Mouse (Mus musculus) hindbrain, embryonic 13.5 days (tissue): ENCODE measurements around the gene Wdcp. TPM values are rescaled to one million over a fixed set of nuclear protein-coding genes. Genes with fewer than 3 reads are reported as not detected.

ENCODE experiments used
- ATAC-seq: fragments of 200-750 bp; cut with Nextera tagmentation; 2 replicates; pipeline ENCODE4 v1.8.0; 2017; ENCODE audit warnings: moderate TSS enrichment; ENCODE audit not compliant: low FRiP score
- H3K27ac ChIP-seq: fragments of 300-500 bp; sonication (generic); 2 replicates; pipeline ENCODE4 v1.5.1; 2015; ENCODE audit warnings: inconsistent platforms, mild to moderate bottlenecking, moderate library complexity
- H3K27me3 ChIP-seq: fragments of 300-500 bp; sonication (generic); 2 replicates; pipeline ENCODE4 v1.6.1; 2015; ENCODE audit warnings: mild to moderate bottlenecking, inconsistent platforms
- H3K36me3 ChIP-seq: fragments of 300-500 bp; sonication (generic); 2 replicates; pipeline ENCODE4 v1.6.1; 2015; ENCODE audit warnings: mild to moderate bottlenecking, inconsistent platforms
- H3K4me1 ChIP-seq: fragments of 300-500 bp; sonication (generic); replicated peaks from 2 replicates; pipeline ENCODE4 v1.6.1; 2015; ENCODE audit warnings: inconsistent platforms
- H3K4me2 ChIP-seq: fragments of 300-500 bp; sonication (generic); 2 replicates; pipeline ENCODE4 v1.6.1; 2015; ENCODE audit warnings: inconsistent platforms, mild to moderate bottlenecking, moderate library complexity
- H3K4me3 ChIP-seq: fragments of 300-500 bp; sonication (generic); 2 replicates; pipeline ENCODE4 v1.5.1; 2015; ENCODE audit warnings: mild to moderate bottlenecking, inconsistent platforms
- H3K9ac ChIP-seq: fragments of 300-500 bp; sonication (generic); 2 replicates; pipeline ENCODE4 v1.6.1; 2015; ENCODE audit warnings: mild to moderate bottlenecking, inconsistent platforms
- H3K9me3 ChIP-seq: fragments of 300-500 bp; sonication (generic); 2 replicates; pipeline ENCODE4 v1.6.1; 2016; ENCODE audit warnings: inconsistent platforms
- WGBS: fragments of 180-500 bp; shearing (Covaris S2); methylation state at CpG from one replicate; pipeline ENCODE4 v1.1.7; 2015; 5-methylcytosine and 5-hydroxymethylcytosine counted together
- polyA plus RNA-seq: library from polyadenylated mRNA; unstranded; fragments of >200 nt; fragmentation: Nextera tagmentation; extraction: Ambion mirVana; gene quantifications from 2 replicates; pipeline ENCODE4 v1.2.1, GENCODE M21; 2015

Gene Wdcp
- polyA plus RNA-seq, 1 experiment from 2014 or later = 16.8 TPM

DNA sequence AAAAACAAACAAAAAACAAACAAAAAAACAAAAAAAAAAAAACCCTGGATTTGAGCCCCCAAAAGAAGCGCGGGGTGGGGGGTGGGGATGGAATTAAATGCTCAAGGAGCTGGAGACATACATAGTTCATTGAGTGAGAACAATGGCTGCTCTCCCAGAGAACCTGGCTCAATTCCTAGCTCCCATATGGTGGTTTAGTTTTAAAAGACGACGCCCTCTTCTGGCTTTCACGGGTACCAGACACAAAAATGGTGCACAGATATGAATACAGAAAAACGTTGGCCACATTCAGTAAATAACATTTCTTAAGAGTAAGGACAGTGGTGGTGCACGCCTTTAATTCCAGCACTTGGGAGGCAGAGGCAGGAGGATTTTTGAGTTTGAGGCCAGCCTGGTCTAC lies 62.8 kb downstream of the Wdcp start:
- 85% methylated on average over 7 of the region's 7 CpGs for WGBS
- peak overlapping the region; percentile 64 for H3K4me2 ChIP-seq
- H3K4me3 ChIP-seq = peak overlapping the region; percentile 78; the same call in 1 of the 2 replicates

DNA sequence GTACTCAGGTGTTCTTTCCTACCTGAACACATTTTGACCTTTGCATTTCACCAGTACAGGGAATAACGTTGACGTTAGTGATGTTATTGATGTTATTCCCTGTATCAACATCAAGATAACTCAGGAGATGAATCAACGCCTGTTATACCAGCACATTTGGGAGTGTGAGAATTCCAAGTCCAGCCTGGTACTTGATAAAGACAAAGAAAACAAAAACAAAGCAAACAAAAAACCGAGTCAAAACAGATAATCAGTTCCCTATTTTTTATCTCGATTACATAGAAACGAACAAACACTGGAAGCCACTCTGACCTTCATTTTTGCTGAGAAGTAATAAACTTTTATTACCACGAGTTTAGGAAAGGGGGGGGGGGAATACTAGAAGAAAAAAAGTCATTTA lies 63.4 kb downstream of the Wdcp start:
- Histone ChIP-seq H3K9ac (peak overlapping the region; percentile 88), H3K4me1 (peaks cover 7% of the 10 kb centered on the region), H3K27me3 (no peaks in the 10 kb centered on the region), H3K27ac (peak overlapping the region; percentile 88), H3K4me2 (peak overlapping the region; percentile 64), H3K36me3 (peaks cover 5% of the 10 kb centered on the region; the same call in 1 of the 2 replicates), H3K4me3 (peak overlapping the region; percentile 78), H3K9me3 (no peaks in the 10 kb centered on the region)
- WGBS = 65% methylated on average over 7 of the region's 7 CpGs
- ATAC-seq = no peak

More for the DNA sequence above, 62.8 kb downstream of the Wdcp start:
- Histone ChIP-seq H3K9ac (no peak overlapping the region), H3K27ac (no peak overlapping the region), H3K36me3 (peaks cover 8% of the 10 kb centered on the region; the same call in 1 of the 2 replicates), H3K9me3 (no peaks in the 10 kb centered on the region), H3K27me3 (no peaks in the 10 kb centered on the region), H3K4me1 (peaks cover 7% of the 10 kb centered on the region)
- no peak for ATAC-seq

DNA sequence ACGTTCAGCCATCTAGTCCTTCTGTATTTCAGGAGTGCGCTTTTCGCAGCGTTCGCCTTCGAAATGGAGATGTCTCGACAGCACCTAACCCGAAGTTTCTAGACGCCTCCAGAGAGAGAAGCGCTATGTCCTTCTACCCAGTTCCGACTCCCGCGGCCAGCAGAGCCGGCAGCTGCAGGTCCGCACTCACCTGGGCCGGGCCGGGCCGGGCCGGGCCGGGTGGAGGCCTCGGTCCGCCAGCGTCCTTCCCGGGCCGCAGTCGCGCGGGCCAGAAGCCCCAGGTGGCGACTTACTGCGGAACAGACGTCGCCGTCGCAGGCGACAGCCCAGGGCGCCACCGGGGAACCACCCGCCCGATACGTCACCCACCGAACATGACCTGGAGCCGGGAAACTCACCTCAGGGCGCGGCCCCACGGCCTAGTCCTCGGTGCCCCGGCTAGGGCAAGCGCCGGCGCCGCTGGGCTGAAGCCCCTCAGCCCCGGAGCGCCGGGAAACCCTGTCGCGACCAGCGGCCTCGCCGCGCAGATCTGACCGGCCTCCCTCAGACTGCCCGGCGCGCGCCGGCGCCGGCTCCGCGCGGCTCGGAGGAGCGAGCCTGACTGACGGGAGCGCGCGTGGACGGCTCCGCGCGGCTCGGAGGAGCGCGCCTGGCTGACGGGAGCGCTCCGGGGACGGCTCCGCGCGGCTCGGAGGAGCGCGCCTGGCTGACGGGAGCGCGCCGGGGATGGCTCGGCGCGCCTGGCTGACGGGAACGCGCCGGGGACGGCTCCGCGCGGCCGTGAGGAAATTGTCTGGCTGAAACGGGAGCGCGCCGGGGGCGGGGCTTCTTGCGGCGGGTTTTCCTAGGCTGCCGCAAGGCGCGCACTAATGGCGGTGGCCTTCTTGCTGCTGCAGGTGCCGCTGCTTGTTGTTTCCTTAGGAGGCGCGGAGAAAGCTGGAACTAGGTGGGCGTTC lies 64.1 kb downstream of the Wdcp start, which contains the start of gene Ubxn2a:
TSS of gene Ubxn2a (minus strand) at position 755 of the 956 bp plus-strand sequence.
- H3K27me3 ChIP-seq = no peaks in the 10 kb centered on the region
- peak within 1 kb of the TSS; percentile 64 for H3K4me2 ChIP-seq
- WGBS = under 1% methylated on average over 114 of the region's 125 CpGs

DNA sequence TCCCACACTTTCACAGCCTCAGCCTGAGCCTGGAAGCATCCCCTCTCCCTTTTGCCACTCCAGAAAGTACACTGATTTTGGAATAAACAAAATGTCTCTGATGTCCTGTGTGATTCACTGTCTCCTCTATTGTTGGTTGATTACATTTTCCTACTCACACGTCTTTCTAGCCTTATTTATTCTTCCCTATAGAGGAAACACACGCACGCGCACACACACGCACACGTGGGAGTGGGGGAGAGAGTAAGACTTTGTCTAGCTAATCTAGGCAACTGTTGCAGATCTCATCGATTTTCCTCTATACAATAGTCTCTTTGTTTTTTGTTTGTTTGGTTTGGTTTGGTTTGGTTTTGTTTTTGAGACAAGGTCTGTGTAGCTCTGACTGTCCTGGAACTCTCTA lies 65.3 kb downstream of the Wdcp start:
- Histone ChIP-seq H3K9ac (no peak overlapping the region), H3K9me3 (no peaks in the 10 kb centered on the region), H3K4me2 (no peak overlapping the region; the same call in 1 of the 2 replicates), H3K27me3 (no peaks in the 10 kb centered on the region), H3K27ac (no peak overlapping the region), H3K36me3 (no peaks in the 10 kb centered on the region), H3K4me3 (peak overlapping the region; percentile 78; the same call in 1 of the 2 replicates), H3K4me1 (peaks cover 7% of the 10 kb centered on the region)
- ATAC-seq = no peak
- WGBS = 90% methylated on average over 7 of the region's 7 CpGs

More for the DNA sequence above, 64.1 kb downstream of the Wdcp start, which contains the start of gene Ubxn2a:
- peak; percentile 95 for ATAC-seq
- H3K4me1 ChIP-seq = peaks cover 7% of the 10 kb centered on the region
- H3K9me3 ChIP-seq = no peaks in the 10 kb centered on the region
- peak within 1 kb of the TSS; percentile 88 for H3K9ac ChIP-seq
- H3K4me3 ChIP-seq = peak within 1 kb of the TSS; percentile 78
- H3K27ac ChIP-seq = peak within 1 kb of the TSS; percentile 88
- H3K36me3 ChIP-seq = peaks cover 5% of the 10 kb centered on the region; the same call in 1 of the 2 replicates

Other genes with a start within 250 kb of the Wdcp start
- gene Fam228a, start 104.9 kb upstream of the Wdcp start, polyA plus RNA-seq = 0.75 and 1.1 TPM in 2 replicates
- 12.0 and 12.1 TPM in 2 replicates for gene Pfn4, start 74.3 kb upstream of the Wdcp start, polyA plus RNA-seq
- gene Fam228b, start 74.0 kb upstream of the Wdcp start, polyA plus RNA-seq = 3.4 and 5.2 TPM in 2 replicates
- gene Sf3b6, start 25.8 kb upstream of the Wdcp start, polyA plus RNA-seq = 273 and 274 TPM in 2 replicates
- 38.3 and 38.8 TPM in 2 replicates for gene Fkbp1b, start 1.7 kb upstream of the Wdcp start, polyA plus RNA-seq
- 2.6 and 2.8 TPM in 2 replicates for gene Mfsd2b, start 31.1 kb downstream of the Wdcp start, polyA plus RNA-seq
- gene Ubxn2a, start 64.4 kb downstream of the Wdcp start, polyA plus RNA-seq = 41.4 and 42.7 TPM in 2 replicates
- gene Atad2b, start 74.0 kb downstream of the Wdcp start, polyA plus RNA-seq = 13.9 and 14.8 TPM in 2 replicates